Mouse (Mus musculus) spleen, adult 2 months (tissue): ENCODE results near the gene Oxct2b.

Experiments
- CTCF ChIP-seq: fragments of 200-500 bp; IDR thresholded peaks from 2 replicates; pipeline ENCODE4 v1.5.1; 2011; ENCODE audit warnings: mild to moderate bottlenecking, inconsistent platforms; ENCODE audit not compliant: insufficient read depth, insufficient read length, insufficient replicate concordance; ENCODE audit errors: extremely low read depth
- POLR2A ChIP-seq: fragments of 200-500 bp; IDR thresholded peaks from 2 replicates; pipeline ENCODE4 v1.6.1; 2011; ENCODE audit warnings: low read depth, low read length, inconsistent platforms

- TF ChIP-seq CTCF (no peak), POLR2A (no peak)
Measured at GRCm38 (mm10) chr4:123164157-123164556, 48.1 kb downstream of the Oxct2b start.
